Mouse (Mus musculus) gonadal fat pad, adult 2 months (tissue): ENCODE data around the gene Tmem189. TPM values are rescaled to one million over a fixed set of nuclear protein-coding genes. Genes with fewer than 3 reads are reported as not detected.

Experiments
- DNase-seq: peaks from one replicate; pipeline ENCODE4 v3.0.0-alpha.2; 2012; ENCODE audit warnings: low read depth
- polyA plus RNA-seq: library from polyadenylated mRNA; depleted of rRNA; stranded (reverse); fragments of >200 nt; gene quantifications from 2 replicates; pipeline ENCODE4 v1.2.3, GENCODE M21; 2012; rRNA removed

Gene Tmem189
- polyA plus RNA-seq, 1 experiment, result 210 TPM

DNA sequence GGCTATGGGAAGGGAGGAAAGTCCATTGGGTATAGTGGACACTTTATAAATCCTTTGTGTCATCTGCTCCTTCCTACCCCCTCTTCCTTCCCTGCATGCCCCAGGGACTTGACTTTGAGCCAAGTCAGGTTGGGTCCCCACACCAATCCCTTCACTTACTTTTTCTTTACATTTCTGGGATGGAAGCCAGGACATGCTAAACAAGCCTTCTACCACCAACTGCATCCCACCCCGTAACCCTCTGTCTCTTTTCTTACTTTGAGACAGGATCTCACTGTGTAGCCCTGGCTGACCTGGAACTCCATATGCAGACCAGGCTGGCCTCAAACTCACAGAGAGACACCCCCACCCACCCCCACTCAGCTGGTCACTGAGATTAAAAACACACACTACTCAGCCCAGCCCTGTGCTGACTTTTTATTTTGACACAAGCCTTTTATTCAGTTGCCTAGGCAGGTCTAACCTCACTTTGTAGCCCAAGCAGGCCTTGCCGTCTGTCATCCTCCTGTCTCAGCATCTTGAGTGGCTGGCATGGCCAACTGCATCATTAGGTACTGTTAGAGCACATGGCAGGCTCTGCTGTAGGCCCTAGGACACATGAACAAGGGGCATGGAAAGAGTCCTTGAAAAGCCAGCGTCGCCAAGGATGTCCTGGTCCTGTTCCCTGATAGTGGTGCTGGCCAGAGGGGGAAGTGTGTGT is 95.9 kb downstream of the Tmem189 start:
- no peak for DNase-seq

Other genes with a start within 250 kb of the Tmem189 start
- 114 and 124 TPM in 2 replicates for gene Rnf114, start 197.2 kb downstream of the Tmem189 start, polyA plus RNA-seq
- gene Spata2, start 196.9 kb downstream of the Tmem189 start, polyA plus RNA-seq, result 22.7 and 23.7 TPM in 2 replicates
- 10.0 and 14.1 TPM in 2 replicates for gene Snai1, start 151.6 kb downstream of the Tmem189 start, polyA plus RNA-seq
- gene Ube2v1, start 57.7 kb downstream of the Tmem189 start, polyA plus RNA-seq, result 109 and 126 TPM in 2 replicates
- 11.4 TPM in 1 of 2 replicates, not detected in the other for gene Gm20431, start 28.3 kb downstream of the Tmem189 start, polyA plus RNA-seq
- 162 and 211 TPM in 2 replicates for gene Cebpb, start 907 bp downstream of the Tmem189 start, polyA plus RNA-seq
- gene Ptpn1, start 242.2 kb upstream of the Tmem189 start, polyA plus RNA-seq, result 39.8 and 44.4 TPM in 2 replicates